Mouse (Mus musculus): ENCODE results near the gene Camp. TPM values are rescaled to one million over a fixed set of nuclear protein-coding genes. Genes with fewer than 3 reads are reported as not detected.

Camp gene
- polyA plus RNA-seq (2016; fragmentation: Nextera tagmentation; extraction: Ambion mirVana): 25.2 and 31.4 TPM in 2 replicates

DNA sequence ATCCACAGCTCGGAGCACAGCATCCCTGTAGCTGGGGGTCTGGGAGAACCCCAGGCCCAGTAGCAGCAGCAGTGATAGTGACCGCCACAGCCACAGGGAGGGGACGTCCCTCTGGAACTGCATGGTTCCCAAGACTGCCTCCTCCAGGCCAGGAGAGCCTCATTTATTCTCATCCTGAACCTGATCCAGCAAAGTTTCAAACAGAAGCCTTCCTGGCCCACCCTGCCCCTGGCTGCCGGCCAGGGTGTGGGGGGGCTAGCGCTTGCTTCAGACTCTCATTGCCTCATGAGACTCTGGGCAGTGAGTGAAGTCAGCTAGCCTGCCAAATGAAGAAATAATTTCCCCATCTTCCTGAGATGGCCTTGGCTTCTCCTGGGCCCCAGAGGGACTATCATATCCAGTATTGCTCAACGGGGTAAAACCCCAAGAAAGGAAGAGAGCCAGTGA is at the start of gene Camp:
Camp (minus strand) TSS at position 306 of the 447 bp plus-strand sequence.
- ATAC-seq: no peak
- Histone ChIP-seq H3K4me1 (no peaks in the 10 kb centered on the region), H3K27me3 (replicated peaks) (no peaks in the 10 kb centered on the region; the same call in 1 of the 2 replicates), H3K9ac (no peak within 1 kb of the TSS), H3K4me3 (no peak within 1 kb of the TSS), H3K4me2 (no peak within 1 kb of the TSS), H3K36me3 (peaks cover 8% of the 10 kb centered on the region), H3K27ac (no peak within 1 kb of the TSS), H3K9me3 (replicated peaks) (no peaks in the 10 kb centered on the region)
- 73% methylated on average over 6 of the region's 6 CpGs for WGBS (ENCODE audit: insufficient replicate concordance)

DNA sequence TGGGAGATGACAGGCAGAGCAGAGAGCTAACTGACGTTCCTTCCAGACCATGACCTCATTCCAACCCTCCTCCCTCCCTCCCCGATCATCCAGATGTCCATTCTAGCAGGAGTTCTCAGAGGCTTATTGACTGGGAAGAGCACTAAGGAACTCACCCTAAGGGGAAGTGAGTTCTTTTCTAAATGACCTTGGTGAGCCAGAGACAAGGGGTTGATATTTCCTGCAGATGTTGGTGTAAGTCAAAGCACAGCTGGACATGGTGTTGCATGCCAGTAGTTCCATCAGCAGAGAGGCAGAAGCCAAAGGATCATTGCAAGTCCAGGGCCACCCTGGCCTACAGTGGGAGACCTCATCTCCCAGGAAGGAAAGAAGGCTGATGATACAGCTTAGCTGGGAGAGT is 48.6 kb upstream of the Camp start:
- ATAC-seq: no peak
- H3K27me3 ChIP-seq (replicated peaks): no peaks in the 10 kb centered on the region
- H3K4me3 ChIP-seq: no peak overlapping the region
- H3K27ac ChIP-seq: no peak overlapping the region
- no peak overlapping the region for H3K9ac ChIP-seq
- H3K36me3 ChIP-seq: peaks cover 37% of the 10 kb centered on the region
- no peak overlapping the region for H3K4me2 ChIP-seq
- H3K9me3 ChIP-seq (replicated peaks): no peaks in the 10 kb centered on the region
- peaks cover 23% of the 10 kb centered on the region for H3K4me1 ChIP-seq
- 45% methylated on average over 2 of the region's 2 CpGs for WGBS (ENCODE audit: insufficient replicate concordance)

DNA sequence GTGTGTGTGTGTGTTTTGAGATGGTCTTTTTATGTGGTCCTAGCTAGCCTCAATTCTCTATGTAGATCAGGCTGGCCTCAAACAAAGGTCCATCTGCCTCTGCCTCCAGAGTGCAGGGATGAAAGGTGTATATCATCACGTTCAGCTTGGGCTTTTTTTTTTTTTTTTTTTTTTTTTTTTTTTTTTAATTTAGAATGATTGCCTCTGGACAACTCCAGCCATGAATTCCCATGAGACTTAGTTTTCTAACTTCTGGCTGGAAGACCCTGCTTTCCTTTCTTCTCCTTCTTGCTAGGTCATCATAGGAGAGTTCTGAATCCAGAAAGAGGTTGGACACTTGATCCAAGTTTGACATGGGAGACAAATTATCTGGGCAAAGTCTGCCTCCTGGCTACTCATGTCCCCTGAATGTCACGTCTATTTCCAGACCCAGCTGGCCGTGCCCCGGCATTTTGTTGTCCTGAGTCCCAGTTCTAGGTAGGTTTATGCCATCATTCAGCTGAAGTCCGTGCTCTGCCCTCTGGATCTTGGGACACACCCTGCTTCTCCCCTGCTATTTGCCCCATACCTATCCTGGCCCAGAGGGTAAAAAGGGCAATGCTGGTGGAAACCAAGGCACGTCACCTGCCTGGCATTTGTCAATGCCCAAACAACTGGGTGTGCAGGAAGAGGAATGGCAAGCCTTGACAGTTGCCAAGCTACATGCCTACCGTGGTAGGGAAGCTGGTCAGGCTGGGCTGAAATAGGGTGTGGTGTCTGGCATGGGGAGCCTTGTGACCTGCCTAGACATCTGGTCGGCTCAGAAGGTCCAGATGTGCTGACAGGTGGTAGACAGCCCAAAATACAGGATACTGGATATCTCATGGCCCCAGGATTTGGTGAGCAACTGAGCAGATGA is 47.1 kb upstream of the Camp start:
- Histone ChIP-seq H3K4me3 (no peak overlapping the region), H3K4me1 (peaks cover 23% of the 10 kb centered on the region), H3K4me2 (no peak overlapping the region), H3K36me3 (peaks cover 51% of the 10 kb centered on the region), H3K9me3 (replicated peaks) (no peaks in the 10 kb centered on the region), H3K9ac (no peak overlapping the region), H3K27ac (peak overlapping the region; percentile 53; the same call in 1 of the 2 replicates), H3K27me3 (replicated peaks) (no peaks in the 10 kb centered on the region)
- no peak for ATAC-seq
- 76% methylated on average over 8 of the region's 8 CpGs for WGBS (ENCODE audit: insufficient replicate concordance)

DNA sequence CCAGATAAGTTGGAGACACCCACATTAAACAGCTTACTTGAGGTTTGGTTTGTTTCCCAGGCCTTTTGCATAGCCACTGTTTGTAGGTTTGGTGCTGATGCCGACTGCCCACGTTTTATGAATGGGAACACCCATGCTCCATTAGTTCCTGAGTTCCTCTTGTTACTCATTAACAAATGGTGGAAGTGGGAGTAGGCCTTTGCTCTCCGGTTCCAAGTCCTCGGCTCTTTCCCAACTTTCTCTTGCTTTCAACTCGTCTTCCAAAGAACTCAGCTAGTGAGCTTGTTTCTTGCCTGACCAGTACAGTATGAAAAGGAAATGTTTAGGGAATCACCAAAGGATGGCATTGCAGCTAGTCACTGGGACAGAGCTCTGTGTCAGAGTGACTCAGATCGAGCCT is 46.2 kb upstream of the Camp start:
- 65% methylated on average over 6 of the region's 6 CpGs for WGBS (ENCODE audit: insufficient replicate concordance)
- ATAC-seq: no peak
- H3K4me3 ChIP-seq: no peak overlapping the region
- H3K27ac ChIP-seq: peak overlapping the region; percentile 53; the same call in 1 of the 2 replicates
- peaks cover 60% of the 10 kb centered on the region for H3K36me3 ChIP-seq
- no peak overlapping the region for H3K4me2 ChIP-seq
- H3K27me3 ChIP-seq (replicated peaks): no peaks in the 10 kb centered on the region
- H3K4me1 ChIP-seq: peaks cover 23% of the 10 kb centered on the region
- H3K9ac ChIP-seq: no peak overlapping the region
- no peaks in the 10 kb centered on the region for H3K9me3 ChIP-seq (replicated peaks)

DNA sequence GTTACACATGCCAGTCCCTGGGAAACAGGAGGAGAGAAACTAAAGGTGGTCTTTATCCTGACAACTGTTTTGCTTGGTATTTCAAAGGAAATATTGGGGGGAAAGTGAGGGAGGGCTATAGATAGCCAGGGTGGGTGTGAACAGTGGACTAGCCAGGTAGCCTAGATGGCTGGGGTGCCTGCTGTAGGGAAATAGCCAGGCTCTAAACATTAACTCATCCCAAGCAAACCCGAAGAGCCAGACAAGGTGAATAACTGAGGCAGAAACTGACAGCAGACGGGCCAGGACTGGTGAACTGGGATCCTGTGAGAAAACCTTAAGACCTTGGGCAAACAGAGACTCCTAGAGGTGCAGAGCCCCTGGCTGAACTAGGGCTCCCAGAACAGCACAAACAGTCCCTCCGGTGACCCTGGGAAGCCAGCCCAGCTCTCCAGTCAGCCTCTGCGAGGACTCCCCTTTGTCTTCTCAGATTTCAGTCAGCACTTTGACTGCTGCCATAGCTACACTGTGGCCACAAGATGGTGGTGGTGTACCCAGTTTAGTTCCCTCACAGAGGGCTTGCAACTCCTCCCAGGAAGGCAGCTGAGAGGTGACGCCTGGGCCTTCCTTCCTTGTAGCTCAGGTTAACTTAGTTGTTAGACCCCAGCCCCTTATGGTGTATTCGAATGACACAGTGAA is 45.1 kb upstream of the Camp start:
- Histone ChIP-seq H3K9me3 (replicated peaks) (no peaks in the 10 kb centered on the region), H3K27ac (peak overlapping the region; percentile 64; the same call in 1 of the 2 replicates), H3K4me2 (no peak overlapping the region), H3K36me3 (peaks cover 71% of the 10 kb centered on the region), H3K9ac (no peak overlapping the region), H3K4me1 (peaks cover 18% of the 10 kb centered on the region), H3K27me3 (replicated peaks) (no peaks in the 10 kb centered on the region), H3K4me3 (no peak overlapping the region)
- ATAC-seq: peak; percentile 60
- 47% methylated on average over 6 of the region's 6 CpGs for WGBS (ENCODE audit: insufficient replicate concordance)

DNA sequence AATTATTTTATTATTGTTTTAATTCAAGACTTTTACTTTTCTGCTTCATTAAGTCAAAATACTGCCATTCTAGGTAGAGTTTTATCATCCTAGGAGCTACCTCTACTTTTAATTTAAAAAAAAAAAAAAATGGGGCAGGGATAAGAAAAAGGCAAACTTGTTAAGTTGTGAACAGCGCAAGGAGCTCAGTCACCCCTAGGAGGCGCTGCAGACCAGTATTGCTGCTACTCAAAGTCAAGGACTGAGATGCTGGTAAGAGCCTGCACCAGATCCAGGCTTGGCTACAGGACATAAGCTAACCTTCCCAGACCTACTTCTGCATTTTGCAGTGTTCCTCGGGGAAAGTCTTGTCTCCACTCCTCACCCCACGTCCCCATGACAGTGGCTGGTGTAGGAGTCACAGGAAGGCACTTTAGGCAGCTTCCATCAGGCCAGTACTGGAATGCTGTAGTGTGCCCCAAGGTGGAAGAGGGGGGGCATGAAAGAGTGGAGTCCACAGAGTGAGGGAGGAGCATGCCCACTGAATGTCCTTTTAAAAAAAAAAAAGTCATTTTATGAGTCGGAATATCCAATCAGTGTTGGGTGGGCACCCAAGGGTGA is 43.3 kb upstream of the Camp start:
- no peaks in the 10 kb centered on the region for H3K27me3 ChIP-seq (replicated peaks)
- 66% methylated on average over 5 of the region's 5 CpGs for WGBS (ENCODE audit: insufficient replicate concordance)

DNA sequence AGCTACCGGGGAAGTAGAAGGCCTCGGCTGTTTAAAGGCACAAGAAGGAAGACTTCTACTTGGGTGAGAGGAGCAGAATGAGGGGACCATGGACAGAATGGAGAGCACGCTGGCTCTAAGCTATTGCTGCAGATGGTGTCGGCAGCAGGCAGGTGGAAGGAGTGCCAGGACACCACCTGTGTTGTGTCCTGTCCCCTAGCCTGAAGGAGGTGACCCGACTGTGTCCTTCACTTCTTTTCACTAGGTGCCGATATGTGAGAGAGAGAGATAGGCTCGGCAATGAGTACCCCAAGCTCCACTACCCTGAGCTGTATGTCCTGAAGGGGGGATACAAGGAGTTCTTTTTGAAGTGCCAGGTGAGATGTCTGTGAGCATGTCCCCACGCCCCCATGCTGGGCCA is 42.1 kb upstream of the Camp start:
- Histone ChIP-seq H3K36me3 (peaks cover 96% of the 10 kb centered on the region), H3K9ac (no peak overlapping the region), H3K9me3 (replicated peaks) (no peaks in the 10 kb centered on the region), H3K27ac (no peak overlapping the region), H3K4me1 (peaks cover 4% of the 10 kb centered on the region; the same call in 1 of the 2 replicates), H3K4me3 (no peak overlapping the region), H3K4me2 (no peak overlapping the region), H3K27me3 (replicated peaks) (no peaks in the 10 kb centered on the region)
- 89% methylated on average over 8 of the region's 8 CpGs for WGBS (ENCODE audit: insufficient replicate concordance)
- ATAC-seq: no peak

More for the DNA sequence above, 43.3 kb upstream of the Camp start:
- Histone ChIP-seq H3K9me3 (replicated peaks) (no peaks in the 10 kb centered on the region), H3K4me2 (no peak overlapping the region), H3K4me3 (no peak overlapping the region), H3K4me1 (peaks cover 15% of the 10 kb centered on the region; the same call in 1 of the 2 replicates), H3K27ac (no peak overlapping the region), H3K9ac (no peak overlapping the region), H3K36me3 (peaks cover 89% of the 10 kb centered on the region)
- ATAC-seq: no peak

DNA sequence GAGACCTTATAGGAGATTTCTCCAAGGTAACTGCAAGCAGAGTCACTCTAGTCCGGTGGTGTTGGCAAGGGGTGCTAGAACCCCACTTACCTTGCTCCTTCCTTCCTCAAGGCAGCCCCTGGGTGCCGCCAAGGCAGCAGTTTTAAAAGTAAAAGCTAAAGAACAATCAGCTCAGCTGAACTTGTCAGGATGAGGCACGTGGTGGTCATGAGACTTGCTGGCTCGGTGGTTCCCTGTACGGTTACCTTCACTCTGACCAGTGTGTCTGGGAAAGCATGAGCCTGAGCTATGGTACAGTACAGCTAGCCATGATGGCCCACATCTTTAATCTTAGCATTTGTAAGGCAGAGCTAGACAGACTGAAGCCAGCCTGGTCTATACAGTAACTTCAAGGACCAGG is 37.9 kb upstream of the Camp start:
- H3K36me3 ChIP-seq: peaks cover 100% of the 10 kb centered on the region
- no peak for ATAC-seq
- no peak overlapping the region for H3K9ac ChIP-seq
- WGBS (ENCODE audit: insufficient replicate concordance): 86% methylated on average over 5 of the region's 5 CpGs
- no peak overlapping the region for H3K4me2 ChIP-seq
- no peak overlapping the region for H3K4me3 ChIP-seq
- H3K27ac ChIP-seq: no peak overlapping the region
- no peaks in the 10 kb centered on the region for H3K27me3 ChIP-seq (replicated peaks)
- H3K9me3 ChIP-seq (replicated peaks): no peaks in the 10 kb centered on the region
- H3K4me1 ChIP-seq: peaks cover 5% of the 10 kb centered on the region; the same call in 1 of the 2 replicates

DNA sequence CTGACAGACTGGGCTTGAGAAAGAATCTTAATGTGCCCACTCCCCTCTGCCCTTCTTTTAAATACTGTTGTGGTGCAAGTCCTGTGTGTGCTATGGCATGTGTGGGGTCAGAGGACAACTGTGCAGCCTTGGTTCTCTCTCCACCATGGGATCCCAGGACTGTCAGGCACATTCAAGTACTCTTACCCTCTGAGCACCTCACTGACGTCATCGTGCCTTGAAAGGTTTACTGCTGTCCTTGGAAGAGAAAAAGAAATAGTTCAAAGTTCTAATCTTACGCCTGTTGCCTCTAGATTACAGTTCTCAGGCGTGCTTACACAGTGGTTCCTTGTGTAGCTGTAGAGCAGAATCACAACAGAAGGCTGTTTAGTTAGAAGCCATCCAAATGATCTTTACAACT is 36.8 kb upstream of the Camp start:
- no peak overlapping the region for H3K9ac ChIP-seq
- H3K9me3 ChIP-seq (replicated peaks): no peaks in the 10 kb centered on the region
- no peak overlapping the region for H3K4me2 ChIP-seq
- no peak overlapping the region for H3K27ac ChIP-seq
- H3K4me3 ChIP-seq: no peak overlapping the region
- ATAC-seq: no peak
- H3K27me3 ChIP-seq (replicated peaks): no peaks in the 10 kb centered on the region
- peaks cover 10% of the 10 kb centered on the region for H3K4me1 ChIP-seq
- H3K36me3 ChIP-seq: peaks cover 100% of the 10 kb centered on the region
- WGBS (ENCODE audit: insufficient replicate concordance): 70% methylated on average over 4 of the region's 4 CpGs

DNA sequence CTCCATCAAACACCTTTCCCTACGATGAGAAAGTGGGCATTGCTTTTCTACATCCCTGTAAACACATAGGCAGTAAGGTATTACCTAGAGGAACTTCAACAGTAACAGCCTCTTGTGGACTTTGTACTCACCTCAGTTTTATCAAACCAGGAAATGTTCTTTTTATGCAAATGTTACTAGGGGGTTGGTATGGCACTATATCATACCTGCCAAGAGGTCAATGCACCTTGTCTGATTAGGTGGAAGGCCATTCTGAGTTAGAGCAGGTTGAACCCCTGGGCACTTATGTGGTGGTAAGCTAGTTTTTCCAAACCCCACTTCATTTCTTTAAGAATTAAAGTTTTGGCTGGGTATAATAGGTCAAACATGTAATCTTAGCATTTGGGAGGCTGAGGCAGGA is 29.9 kb upstream of the Camp start:
- no peak overlapping the region for H3K4me2 ChIP-seq
- WGBS (ENCODE audit: insufficient replicate concordance): 84% methylated on average over 1 of the region's 1 CpGs
- no peak for ATAC-seq
- no peaks in the 10 kb centered on the region for H3K9me3 ChIP-seq (replicated peaks)
- peaks cover 46% of the 10 kb centered on the region for H3K4me1 ChIP-seq
- no peak overlapping the region for H3K9ac ChIP-seq
- H3K27me3 ChIP-seq (replicated peaks): no peaks in the 10 kb centered on the region
- H3K36me3 ChIP-seq: peaks cover 71% of the 10 kb centered on the region
- no peak overlapping the region for H3K4me3 ChIP-seq
- no peak overlapping the region for H3K27ac ChIP-seq

DNA sequence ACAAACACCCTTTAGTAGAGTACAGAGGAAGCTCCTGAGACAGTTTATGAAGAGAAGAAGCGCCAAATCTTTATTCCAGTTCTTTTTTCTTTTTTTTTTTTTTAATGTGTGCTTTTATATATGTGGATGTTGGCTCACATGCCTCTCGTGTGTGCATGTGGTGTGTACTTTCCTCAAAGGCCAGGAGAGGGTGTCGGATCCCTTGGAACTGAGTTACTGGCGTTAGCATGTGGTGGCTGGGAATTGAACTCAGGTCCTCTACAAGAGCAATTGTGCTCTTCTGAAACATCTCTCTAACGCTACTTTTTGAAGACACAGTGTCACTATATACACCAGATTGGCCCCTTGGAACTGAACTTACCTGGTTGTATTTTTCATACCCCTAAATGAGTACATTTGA is 28.2 kb upstream of the Camp start:
- H3K27ac ChIP-seq: no peak overlapping the region
- H3K9ac ChIP-seq: peak overlapping the region; percentile 98
- H3K9me3 ChIP-seq (replicated peaks): no peaks in the 10 kb centered on the region
- peak overlapping the region; percentile 92 for H3K4me3 ChIP-seq
- peaks cover 55% of the 10 kb centered on the region for H3K36me3 ChIP-seq
- H3K4me1 ChIP-seq: peaks cover 46% of the 10 kb centered on the region
- WGBS (ENCODE audit: insufficient replicate concordance): 63% methylated on average over 5 of the region's 5 CpGs
- ATAC-seq: no peak
- H3K4me2 ChIP-seq: peak overlapping the region; percentile 86
- H3K27me3 ChIP-seq (replicated peaks): no peaks in the 10 kb centered on the region

DNA sequence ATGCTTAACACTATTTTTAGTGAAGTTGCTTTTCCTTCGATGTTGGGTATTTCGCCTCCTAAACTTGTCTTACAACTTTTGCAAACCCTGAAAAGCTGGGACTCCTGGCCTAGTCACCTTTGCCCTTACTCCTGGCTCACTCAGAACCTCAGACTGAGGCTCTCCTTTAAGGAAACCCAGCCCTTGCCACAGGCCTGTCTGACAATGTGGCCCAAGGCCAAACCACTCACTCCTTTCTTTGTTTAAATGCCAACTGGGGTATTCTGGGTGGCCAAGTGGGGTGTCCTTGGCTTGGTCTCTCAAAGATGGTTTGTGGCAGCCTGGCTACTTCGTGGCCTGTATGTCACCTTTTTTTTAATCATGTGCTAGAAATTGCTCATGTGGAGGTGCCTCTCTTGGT is 27.3 kb upstream of the Camp start:
- peak overlapping the region; percentile 92 for H3K4me3 ChIP-seq
- H3K36me3 ChIP-seq: peaks cover 46% of the 10 kb centered on the region
- H3K27me3 ChIP-seq (replicated peaks): no peaks in the 10 kb centered on the region
- peak overlapping the region; percentile 81 for H3K27ac ChIP-seq
- 4% methylated on average over 3 of the region's 3 CpGs for WGBS (ENCODE audit: insufficient replicate concordance)
- peak overlapping the region; percentile 98 for H3K9ac ChIP-seq
- no peak for ATAC-seq
- peaks cover 46% of the 10 kb centered on the region for H3K4me1 ChIP-seq
- peak overlapping the region; percentile 86 for H3K4me2 ChIP-seq
- no peaks in the 10 kb centered on the region for H3K9me3 ChIP-seq (replicated peaks)
